ENCODE assay signal across 8 mouse cellular contexts in genomic region chr7:28398000-28398399, GRCm38 (mm10). TPM values are rescaled to one million over a fixed set of nuclear protein-coding genes. Genes with fewer than 3 reads are reported as not detected.
DNase-seq lines count a peak whose midpoint lies in the region; ATAC-seq and TF ChIP-seq lines count a peak whose summit lies in the region.
"Had no signal": no experiment of that assay in that cellular context is flagged by ENCODE, and none has a peak within 500 bp of the region (broad histone marks: within the 10 kb centered on the region; RNA-seq: fewer than 3 reads in every experiment).

No protein-coding gene starts in this region.

- H3K27me3 ChIP-seq in hindbrain, postnatal 0 days (ENCODE audit: insufficient read depth, low read length): no peaks in the 10 kb centered on the region
- no peaks in the 10 kb centered on the region for H3K27me3 ChIP-seq in hindbrain, embryonic 10.5 days (ENCODE audit: insufficient read depth, poor library complexity, severe bottlenecking)
- no peaks in the 10 kb centered on the region for H3K27me3 ChIP-seq in splenic B cell, adult 2 months (ENCODE audit: control insufficient read depth, insufficient read depth, low read length, poor library complexity, severe bottlenecking)

- 58% methylated on average over 3 of the region's 3 CpGs for WGBS in hindbrain, postnatal 0 days
- WGBS in hindbrain, embryonic 10.5 days: 69% methylated on average over 3 of the region's 3 CpGs
- WGBS in lung, adult 2 months: 56% methylated on average over 3 of the region's 3 CpGs

- H3K4me2 ChIP-seq in hindbrain, postnatal 0 days (ENCODE audit: low read depth, low read length): no peak overlapping the region

- peaks cover 3% of the 10 kb centered on the region; the same call in 1 of the 2 replicates for H3K4me1 ChIP-seq in hindbrain, postnatal 0 days (ENCODE audit: insufficient read depth, low read length)
- peaks cover 9% of the 10 kb centered on the region for H3K4me1 ChIP-seq in hindbrain, embryonic 10.5 days (replicated peaks)
- H3K4me1 ChIP-seq in lung, adult 2 months (ENCODE audit: control insufficient read depth, insufficient read depth, low read length): peaks cover 5% of the 10 kb centered on the region; the same call in 1 of the 2 replicates

- ATAC-seq in hindbrain, postnatal 0 days: no peak

- peak; percentile 61 for TF ChIP-seq CTCF in hindbrain, postnatal 0 days (IDR thresholded peaks at IDR 0.05; ENCODE audit: low read depth)
- TF ChIP-seq CTCF in lung, adult 2 months (IDR thresholded peaks at IDR 0.05; ENCODE audit: insufficient read depth, low read length): no peak

- TF ChIP-seq POLR2A in lung, adult 2 months (IDR thresholded peaks at IDR 0.05; ENCODE audit: borderline replicate concordance, extremely low read depth, low read depth, low read length): no peak

- H3K36me3 ChIP-seq in hindbrain, postnatal 0 days (ENCODE audit: insufficient read depth, low read length): peaks cover 67% of the 10 kb centered on the region
- peaks cover 86% of the 10 kb centered on the region for H3K36me3 ChIP-seq in hindbrain, embryonic 10.5 days
- peaks cover 18% of the 10 kb centered on the region for H3K36me3 ChIP-seq in splenic B cell, adult 2 months (ENCODE audit: control insufficient read depth, insufficient read depth, low read length, poor library complexity, severe bottlenecking)

- no peak overlapping the region for H3K27ac ChIP-seq in hindbrain, postnatal 0 days
- no peak overlapping the region for H3K27ac ChIP-seq in hindbrain, embryonic 10.5 days
- H3K27ac ChIP-seq: macrophage had no signal

- no peak overlapping the region for H3K9ac ChIP-seq in hindbrain, postnatal 0 days (replicated peaks; ENCODE audit: low read length)

- H3K9me3 ChIP-seq in hindbrain, postnatal 0 days (ENCODE audit: low read length): no peaks in the 10 kb centered on the region
- H3K9me3 ChIP-seq in hindbrain, embryonic 10.5 days: no peaks in the 10 kb centered on the region

- H3K4me3 ChIP-seq in hindbrain, postnatal 0 days (ENCODE audit: low read length): no peak overlapping the region
- H3K4me3 ChIP-seq in hindbrain, embryonic 10.5 days: no peak overlapping the region
- H3K4me3 ChIP-seq in lung, adult 2 months (replicated peaks; ENCODE audit: extremely low read depth, low read depth, low read length): no peak overlapping the region

- peak; percentile 69 for DNase-seq in hindbrain, postnatal 0 days (ENCODE audit: low spot score)
- DNase-seq in hindbrain, embryonic 10.5 days (ENCODE audit: low spot score): no peak
- DNase-seq in lung, postnatal 36 days: peak; percentile 59
- no peak for DNase-seq in lung, adult 2 months
- DNase-seq in NIH3T3 (ENCODE audit: low read depth): peak; percentile 77
- DNase-seq in splenic B cell, adult 2 months (ENCODE audit: low read depth, low spot score): peak; percentile 66
- DNase-seq in adrenal gland, postnatal 25 days: no peak

RNA-seq across cellular contexts. Expression of gene Paf1, which starts 5.2 kb away (rescaled TPM):
- 56.7 and 67.6 TPM in 2 replicates for total RNA-seq in hindbrain, postnatal 0 days (2014; rRNA removed)
- 83.0 and 84.1 TPM in 2 replicates for polyA plus RNA-seq in hindbrain, postnatal 0 days (2015; fragmentation: Nextera tagmentation; extraction: Ambion mirVana)
- polyA plus RNA-seq in hindbrain, embryonic 10.5 days (2016; fragmentation: Nextera tagmentation; extraction: Ambion mirVana): 83.2 and 85.4 TPM in 2 replicates
- polyA plus RNA-seq in lung, adult 2 months (2012; rRNA removed): 81.5 and 103 TPM in 2 replicates
- 80.7 and 92.7 TPM in 2 replicates for total RNA-seq in adrenal gland, postnatal 25 days (2021)

RNA-seq across cellular contexts. Expression of gene Med29, which starts 5.5 kb away (rescaled TPM):
- total RNA-seq in hindbrain, postnatal 0 days (2014; rRNA removed): 33.6 and 39.5 TPM in 2 replicates
- polyA plus RNA-seq in hindbrain, postnatal 0 days (2015; fragmentation: Nextera tagmentation; extraction: Ambion mirVana): 42.1 and 42.9 TPM in 2 replicates
- polyA plus RNA-seq in hindbrain, embryonic 10.5 days (2016; fragmentation: Nextera tagmentation; extraction: Ambion mirVana): 62.9 and 65.0 TPM in 2 replicates
- polyA plus RNA-seq in lung, adult 2 months (2012; rRNA removed): 37.3 and 39.2 TPM in 2 replicates
- total RNA-seq in adrenal gland, postnatal 25 days (2021): 31.3 and 34.4 TPM in 2 replicates

RNA-seq across cellular contexts. Expression of gene Zfp36, which starts 17.9 kb away (rescaled TPM):
- 2.1 and 3.9 TPM in 2 replicates for total RNA-seq in hindbrain, postnatal 0 days (2014; rRNA removed)
- polyA plus RNA-seq in hindbrain, postnatal 0 days (2015; fragmentation: Nextera tagmentation; extraction: Ambion mirVana): 3.0 and 3.4 TPM in 2 replicates
- 5.3 and 5.8 TPM in 2 replicates for polyA plus RNA-seq in hindbrain, embryonic 10.5 days (2016; fragmentation: Nextera tagmentation; extraction: Ambion mirVana)
- 83.3 and 136 TPM in 2 replicates for polyA plus RNA-seq in lung, adult 2 months (2012; rRNA removed)
- total RNA-seq in adrenal gland, postnatal 25 days (2021): 14.8 and 16.1 TPM in 2 replicates

RNA-seq across cellular contexts. Expression of gene Plekhg2, which starts 25.6 kb away (rescaled TPM):
- 18.6 and 20.6 TPM in 2 replicates for total RNA-seq in hindbrain, postnatal 0 days (2014; rRNA removed)
- polyA plus RNA-seq in hindbrain, postnatal 0 days (2015; fragmentation: Nextera tagmentation; extraction: Ambion mirVana): 9.1 and 10.0 TPM in 2 replicates
- 82.4 and 93.0 TPM in 2 replicates for polyA plus RNA-seq in hindbrain, embryonic 10.5 days (2016; fragmentation: Nextera tagmentation; extraction: Ambion mirVana)
- polyA plus RNA-seq in lung, adult 2 months (2012; rRNA removed): 37.5 and 40.0 TPM in 2 replicates
- 25.1 and 27.0 TPM in 2 replicates for total RNA-seq in adrenal gland, postnatal 25 days (2021)

RNA-seq across cellular contexts. Expression of gene Gmfg, which starts 39.2 kb away (rescaled TPM):
- total RNA-seq in hindbrain, postnatal 0 days (2014; rRNA removed): 0.16 and 2.9 TPM in 2 replicates
- 5.5 and 6.2 TPM in 2 replicates for polyA plus RNA-seq in hindbrain, postnatal 0 days (2015; fragmentation: Nextera tagmentation; extraction: Ambion mirVana)
- 6.7 and 7.1 TPM in 2 replicates for polyA plus RNA-seq in hindbrain, embryonic 10.5 days (2016; fragmentation: Nextera tagmentation; extraction: Ambion mirVana)
- polyA plus RNA-seq in lung, adult 2 months (2012; rRNA removed): 24.2 and 24.3 TPM in 2 replicates
- total RNA-seq in adrenal gland, postnatal 25 days (2021): 7.2 and 11.2 TPM in 2 replicates

Comparison
In these comparisons a context has a peak if more than half of its experiments do, and no peak if none do; other contexts are left out.
1. DNase-seq: peak in hindbrain, postnatal 0 days (single experiment), lung, postnatal 36 days (single experiment), NIH3T3 (single experiment) and splenic B cell, adult 2 months (single experiment); none in hindbrain, embryonic 10.5 days (single experiment), lung, adult 2 months (single experiment) and adrenal gland, postnatal 25 days (single experiment).
2. RNA of gene Zfp36, which starts 17.9 kb away (polyA plus RNA-seq): 83.3 to 136 TPM in lung, adult 2 months; 5.3 to 5.8 TPM in hindbrain, embryonic 10.5 days and 3.0 to 3.4 TPM in hindbrain, postnatal 0 days; every median in the first group is over 10 times any median in the second.